Mouse (Mus musculus) embryonic fibroblast, embryonic 13.5 days (primary cell): Measurements from ENCODE around the gene Mllt10.

Experiments used
- CTCF ChIP-seq: IDR thresholded peaks from 2 replicates; pipeline ENCODE4 v1.5.1; 2011; ENCODE audit warnings: mild to moderate bottlenecking, control low read depth, low read length, moderate library complexity, borderline replicate concordance; ENCODE audit not compliant: insufficient read depth
- POLR2A ChIP-seq: IDR thresholded peaks from 2 replicates; pipeline ENCODE4 v1.6.1; 2011; ENCODE audit warnings: low read depth, mild to moderate bottlenecking, control low read depth, low read length, moderate library complexity

DNA sequence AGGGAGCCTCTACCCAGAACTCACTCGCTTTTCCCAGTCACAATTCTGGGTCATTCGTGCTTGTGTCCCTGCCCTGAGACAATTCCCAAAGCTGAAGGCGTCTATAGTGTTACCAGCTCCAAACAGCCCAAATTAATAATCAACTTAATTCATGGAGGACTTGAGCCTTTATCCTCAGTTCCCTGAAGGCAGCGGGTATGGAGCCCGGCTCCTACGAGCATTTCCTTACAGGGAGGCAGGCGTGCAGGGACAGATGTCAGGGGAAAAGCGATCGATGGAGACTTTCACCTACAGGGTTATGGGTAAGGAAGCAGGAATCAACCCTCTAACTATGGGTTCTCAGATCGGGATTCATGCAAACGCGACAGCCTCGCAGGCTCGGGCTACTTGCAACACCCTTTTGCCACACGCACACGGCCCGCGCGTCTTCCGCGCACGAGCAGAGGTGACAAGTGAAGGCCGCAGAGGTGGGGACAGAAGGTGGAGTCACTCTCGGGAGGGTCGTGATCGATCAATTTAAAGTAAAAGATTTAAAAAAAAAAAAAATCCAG is 23.7 kb upstream of the Mllt10 start:
- no peak for TF ChIP-seq POLR2A
- no peak for TF ChIP-seq CTCF
